Mouse (Mus musculus) midbrain, embryonic 13.5 days (tissue): Measurements from ENCODE around the gene Ankrd44. TPM values are rescaled to one million over a fixed set of nuclear protein-coding genes. Genes with fewer than 3 reads are reported as not detected.

ENCODE experiments used
- ATAC-seq: fragments of 200-750 bp; cut with Nextera tagmentation; 2 replicates; pipeline ENCODE4 v1.8.0; 2017; ENCODE audit warnings: mild to moderate bottlenecking, moderate TSS enrichment, moderate library complexity
- H3K27ac ChIP-seq: fragments of 300-500 bp; sonication (generic); 2 replicates; pipeline ENCODE4 v1.5.1; 2015; ENCODE audit warnings: inconsistent platforms, mild to moderate bottlenecking, moderate library complexity
- H3K27me3 ChIP-seq: fragments of 300-500 bp; sonication (generic); 2 replicates; pipeline ENCODE4 v1.6.1; 2015; ENCODE audit warnings: mild to moderate bottlenecking, inconsistent platforms
- H3K36me3 ChIP-seq: fragments of 300-500 bp; sonication (generic); 2 replicates; pipeline ENCODE4 v1.6.1; 2015; ENCODE audit warnings: mild to moderate bottlenecking, inconsistent platforms
- H3K4me1 ChIP-seq: fragments of 300-500 bp; sonication (generic); replicated peaks from 2 replicates; pipeline ENCODE4 v1.6.1; 2015; ENCODE audit warnings: inconsistent platforms
- H3K4me2 ChIP-seq: fragments of 300-500 bp; sonication (generic); replicated peaks from 2 replicates; pipeline ENCODE4 v1.6.1; 2015; ENCODE audit warnings: moderate library complexity, mild to moderate bottlenecking, inconsistent platforms
- H3K4me3 ChIP-seq: fragments of 300-500 bp; sonication (generic); replicated peaks from 2 replicates; pipeline ENCODE4 v1.5.1; 2015; ENCODE audit warnings: mild to moderate bottlenecking, inconsistent platforms
- H3K9ac ChIP-seq: fragments of 300-500 bp; sonication (generic); replicated peaks from 2 replicates; pipeline ENCODE4 v1.6.1; 2015; ENCODE audit warnings: mild to moderate bottlenecking, inconsistent platforms
- H3K9me3 ChIP-seq: fragments of 300-500 bp; sonication (generic); 2 replicates; pipeline ENCODE4 v1.6.1; 2016; ENCODE audit warnings: mild to moderate bottlenecking, inconsistent platforms
- WGBS: fragments of 180-500 bp; shearing (Covaris S2); methylation state at CpG from one replicate; pipeline ENCODE4 v1.1.7; 2015; 5-methylcytosine and 5-hydroxymethylcytosine counted together
- polyA plus RNA-seq: library from polyadenylated mRNA; unstranded; fragments of >200 nt; fragmentation: Nextera tagmentation; extraction: Ambion mirVana; gene quantifications from 2 replicates; pipeline ENCODE4 v1.2.1, GENCODE M21; 2015

The Ankrd44 gene
- polyA plus RNA-seq, 1 experiment from 2014 or later: 22.2 TPM

GRCm38 (mm10) chr1:54904165-54904564 is 22.0 kb downstream of the Ankrd44 start:
- no peak overlapping the region for H3K9ac ChIP-seq
- H3K9me3 ChIP-seq: no peaks in the 10 kb centered on the region
- H3K27me3 ChIP-seq: no peaks in the 10 kb centered on the region
- H3K36me3 ChIP-seq: no peaks in the 10 kb centered on the region
- peaks cover 24% of the 10 kb centered on the region for H3K4me1 ChIP-seq
- no peak overlapping the region for H3K4me2 ChIP-seq
- 83% methylated on average over 2 of the region's 2 CpGs for WGBS
- H3K4me3 ChIP-seq: no peak overlapping the region
- H3K27ac ChIP-seq: no peak overlapping the region
- no peak for ATAC-seq

DNA sequence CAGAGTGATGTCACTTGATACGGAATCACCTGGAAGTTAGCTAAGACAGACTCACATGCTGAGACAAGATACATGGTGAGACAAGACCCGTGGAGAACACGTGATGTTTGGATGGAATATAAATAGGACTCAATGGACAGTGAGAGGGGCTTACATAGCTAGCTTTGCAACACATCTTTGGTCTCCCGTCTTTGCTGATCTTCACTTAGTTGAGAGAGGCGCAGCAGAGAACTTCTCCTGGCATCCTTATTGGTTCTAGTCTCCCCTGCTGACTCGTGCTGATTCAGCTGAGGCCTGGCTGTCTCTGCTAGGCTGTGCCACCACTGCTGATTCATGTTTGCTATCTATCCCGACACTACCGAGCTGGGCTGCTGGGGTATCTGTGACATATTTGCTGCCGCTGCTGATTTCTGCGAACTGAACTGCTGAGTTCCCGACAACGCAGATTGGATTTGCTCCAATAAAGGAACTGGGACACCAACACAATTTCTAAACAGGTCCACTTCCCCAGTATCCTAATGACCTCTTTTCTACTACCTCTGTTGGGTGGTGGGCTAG is 23.4 kb downstream of the Ankrd44 start:
- ATAC-seq: no peak
- H3K27me3 ChIP-seq: no peaks in the 10 kb centered on the region
- H3K27ac ChIP-seq: no peak overlapping the region
- no peak overlapping the region for H3K4me3 ChIP-seq
- no peaks in the 10 kb centered on the region for H3K36me3 ChIP-seq
- H3K4me1 ChIP-seq: peaks cover 35% of the 10 kb centered on the region
- no peaks in the 10 kb centered on the region for H3K9me3 ChIP-seq
- no peak overlapping the region for H3K4me2 ChIP-seq
- H3K9ac ChIP-seq: no peak overlapping the region
- 94% methylated on average over 12 of the region's 12 CpGs for WGBS

GRCm38 (mm10) chr1:54901084-54901483 is 25.1 kb downstream of the Ankrd44 start:
- ATAC-seq: no peak
- 71% methylated on average over 1 of the region's 1 CpGs for WGBS
- Histone ChIP-seq H3K4me1 (peaks cover 31% of the 10 kb centered on the region), H3K4me3 (no peak overlapping the region), H3K9ac (no peak overlapping the region), H3K27me3 (no peaks in the 10 kb centered on the region), H3K36me3 (no peaks in the 10 kb centered on the region), H3K27ac (no peak overlapping the region), H3K9me3 (no peaks in the 10 kb centered on the region), H3K4me2 (no peak overlapping the region)

DNA sequence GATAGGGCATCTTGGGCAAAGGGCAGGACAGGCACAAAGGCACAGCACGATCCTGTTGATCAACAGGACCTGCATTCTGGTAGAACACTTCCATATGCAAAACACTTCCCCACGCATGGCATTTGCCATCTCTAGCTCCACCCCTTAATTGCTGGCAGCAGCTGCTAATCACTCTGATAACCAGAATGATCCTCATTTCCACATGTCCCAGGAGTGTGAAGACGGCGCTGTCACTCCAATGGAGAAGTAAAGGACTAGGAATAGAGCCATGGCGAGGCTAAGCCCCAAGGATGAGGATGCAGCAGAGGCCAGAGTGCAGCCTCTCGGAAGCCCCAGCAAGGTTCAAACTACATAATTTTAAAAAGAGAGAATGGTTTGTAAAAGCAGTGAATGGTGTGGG is 26.9 kb downstream of the Ankrd44 start:
- 63% methylated on average over 6 of the region's 6 CpGs for WGBS

GRCm38 (mm10) chr1:54898656-54899084 is 27.5 kb downstream of the Ankrd44 start:
- 45% methylated on average over 5 of the region's 5 CpGs for WGBS
- Histone ChIP-seq H3K9ac (no peak overlapping the region), H3K4me3 (no peak overlapping the region), H3K36me3 (no peaks in the 10 kb centered on the region), H3K4me2 (no peak overlapping the region; the same call in 1 of the 2 replicates), H3K27ac (peak overlapping the region; percentile 58; the same call in 1 of the 2 replicates), H3K4me1 (peaks cover 31% of the 10 kb centered on the region), H3K27me3 (no peaks in the 10 kb centered on the region), H3K9me3 (no peaks in the 10 kb centered on the region)
- peak; percentile 27; the same call in 1 of the 2 replicates for ATAC-seq

More for the DNA sequence above, 26.9 kb downstream of the Ankrd44 start:
- ATAC-seq: peak; percentile 78
- Histone ChIP-seq H3K27me3 (no peaks in the 10 kb centered on the region), H3K9me3 (no peaks in the 10 kb centered on the region), H3K4me2 (no peak overlapping the region; the same call in 1 of the 2 replicates), H3K4me1 (peaks cover 31% of the 10 kb centered on the region), H3K27ac (peak overlapping the region; percentile 58; the same call in 1 of the 2 replicates), H3K36me3 (no peaks in the 10 kb centered on the region), H3K4me3 (no peak overlapping the region), H3K9ac (no peak overlapping the region)

GRCm38 (mm10) chr1:54897726-54898125 is 28.5 kb downstream of the Ankrd44 start:
- Histone ChIP-seq H3K36me3 (no peaks in the 10 kb centered on the region), H3K9ac (no peak overlapping the region), H3K4me3 (no peak overlapping the region), H3K4me1 (peaks cover 31% of the 10 kb centered on the region), H3K9me3 (no peaks in the 10 kb centered on the region), H3K4me2 (no peak overlapping the region), H3K27me3 (no peaks in the 10 kb centered on the region), H3K27ac (no peak overlapping the region)
- 88% methylated on average over 2 of the region's 2 CpGs for WGBS
- ATAC-seq: no peak

- ATAC-seq: no peak
- Histone ChIP-seq H3K27me3 (no peaks in the 10 kb centered on the region), H3K36me3 (no peaks in the 10 kb centered on the region), H3K9me3 (no peaks in the 10 kb centered on the region), H3K4me2 (no peak overlapping the region), H3K4me3 (no peak overlapping the region), H3K9ac (no peak overlapping the region), H3K4me1 (peaks cover 31% of the 10 kb centered on the region), H3K27ac (no peak overlapping the region)
- 67% methylated on average over 12 of the region's 12 CpGs for WGBS
Observed at GRCm38 (mm10) chr1:54896109-54897085, 29.8 kb downstream of the Ankrd44 start.

GRCm38 (mm10) chr1:54888449-54888848 is 37.7 kb downstream of the Ankrd44 start:
- Histone ChIP-seq H3K4me1 (no peaks in the 10 kb centered on the region), H3K9ac (no peak overlapping the region), H3K27me3 (no peaks in the 10 kb centered on the region), H3K36me3 (no peaks in the 10 kb centered on the region), H3K9me3 (no peaks in the 10 kb centered on the region), H3K4me2 (no peak overlapping the region), H3K4me3 (no peak overlapping the region), H3K27ac (no peak overlapping the region)
- WGBS: 61% methylated on average over 5 of the region's 5 CpGs
- no peak for ATAC-seq

DNA sequence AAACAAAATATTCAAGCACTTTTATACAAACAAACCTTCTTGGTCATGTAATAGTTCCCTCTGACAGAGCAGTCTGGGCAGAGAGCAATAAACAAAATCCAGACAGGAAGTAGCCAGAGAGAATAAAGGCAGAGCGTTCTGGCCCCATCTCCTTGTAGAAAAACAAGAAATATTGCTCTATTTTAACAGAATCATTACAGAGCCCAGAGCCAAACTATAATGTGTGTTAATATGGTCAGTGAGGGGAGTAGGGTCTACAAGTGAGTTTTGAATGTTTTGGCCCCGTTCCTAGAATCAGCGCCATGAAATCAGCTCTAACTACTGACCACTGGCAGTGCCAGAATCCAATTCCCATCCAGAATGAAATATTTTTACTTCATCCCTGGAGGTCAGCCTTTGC is 38.3 kb downstream of the Ankrd44 start:
- Histone ChIP-seq H3K36me3 (no peaks in the 10 kb centered on the region), H3K4me3 (no peak overlapping the region), H3K27ac (no peak overlapping the region), H3K9ac (no peak overlapping the region), H3K9me3 (no peaks in the 10 kb centered on the region), H3K4me1 (no peaks in the 10 kb centered on the region), H3K4me2 (no peak overlapping the region), H3K27me3 (no peaks in the 10 kb centered on the region)
- 92% methylated on average over 3 of the region's 3 CpGs for WGBS
- no peak for ATAC-seq

DNA sequence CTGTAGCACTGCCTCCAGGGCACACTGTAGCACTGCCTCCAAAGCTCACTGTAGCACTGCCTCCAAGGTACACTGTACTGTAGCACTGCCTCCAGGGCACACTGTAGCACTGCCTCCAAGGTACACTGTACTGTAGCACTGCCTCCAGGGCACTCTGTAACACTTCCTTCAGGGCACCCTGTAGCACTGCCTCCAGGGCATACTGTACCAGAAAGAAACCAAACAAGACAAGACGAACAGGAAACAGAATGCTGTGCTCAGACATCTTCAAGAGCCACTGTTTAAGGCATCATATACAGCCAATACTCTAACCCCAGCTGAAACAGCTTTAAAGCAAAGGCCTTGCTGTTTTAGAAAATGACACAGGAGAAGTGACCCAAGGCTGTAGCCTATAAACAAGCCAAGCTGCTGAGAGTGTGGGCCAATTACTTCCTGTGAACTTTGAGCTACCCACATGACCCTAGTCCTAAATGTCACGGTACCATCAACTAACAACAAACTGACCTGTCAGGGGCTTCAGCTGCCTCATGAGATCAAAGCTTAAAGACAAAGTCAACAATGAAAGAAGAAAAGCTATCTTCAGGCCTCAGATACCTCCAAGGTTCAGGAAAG is 43.2 kb downstream of the Ankrd44 start:
- Histone ChIP-seq H3K9ac (no peak overlapping the region), H3K4me2 (no peak overlapping the region), H3K9me3 (no peaks in the 10 kb centered on the region), H3K4me3 (no peak overlapping the region), H3K4me1 (no peaks in the 10 kb centered on the region), H3K27ac (no peak overlapping the region), H3K27me3 (no peaks in the 10 kb centered on the region), H3K36me3 (no peaks in the 10 kb centered on the region)
- 74% methylated on average over 2 of the region's 2 CpGs for WGBS
- no peak for ATAC-seq

DNA sequence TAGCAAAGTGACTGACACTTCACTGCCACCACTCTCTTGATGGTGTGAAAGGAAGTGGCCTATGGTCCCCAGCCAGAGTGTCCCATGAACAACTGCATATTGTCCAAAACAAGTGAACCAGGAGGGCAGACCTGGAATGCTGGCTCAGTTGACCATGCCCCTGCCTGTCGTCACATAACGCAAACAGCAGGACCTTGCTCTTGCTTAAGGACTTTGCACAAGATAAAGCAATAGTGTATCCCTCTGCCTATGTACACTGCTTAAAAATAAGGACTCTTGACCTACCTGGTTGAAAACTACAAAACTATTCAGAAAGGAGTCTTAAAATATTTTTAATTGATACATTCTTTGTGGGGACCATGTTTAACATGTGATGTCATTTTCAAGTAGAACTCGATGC is 44.7 kb downstream of the Ankrd44 start:
- Histone ChIP-seq H3K4me1 (no peaks in the 10 kb centered on the region), H3K27me3 (no peaks in the 10 kb centered on the region), H3K9me3 (no peaks in the 10 kb centered on the region), H3K9ac (no peak overlapping the region), H3K36me3 (no peaks in the 10 kb centered on the region), H3K4me2 (no peak overlapping the region), H3K27ac (no peak overlapping the region), H3K4me3 (no peak overlapping the region)
- ATAC-seq: no peak
- WGBS: 84% methylated on average over 3 of the region's 3 CpGs
